In genomic region chr12:77297114-77297513, GRCm38 (mm10) we compare ENCODE assay signal across 31 mouse cellular contexts.
"Had no signal": no experiment of that assay in that cellular context is flagged by ENCODE, and none has a peak within 500 bp of the region (broad histone marks: within the 10 kb centered on the region; RNA-seq: fewer than 3 reads in every experiment).

No protein-coding gene starts in this region.

- H3K27me3 ChIP-seq: limb, embryonic 12.5 days; limb, embryonic 13.5 days; limb, embryonic 15.5 days; liver, embryonic 12.5 days; liver, embryonic 13.5 days; liver, embryonic 15.5 days; lung, embryonic 15.5 days; megakaryocyte, embryonic 14.5 days; midbrain, embryonic 12.5 days; midbrain, embryonic 13.5 days; midbrain, embryonic 15.5 days had no signal

- H3K9me3 ChIP-seq: limb, embryonic 10.5 days; limb, embryonic 12.5 days; limb, embryonic 13.5 days; limb, embryonic 15.5 days; liver, embryonic 12.5 days; liver, embryonic 13.5 days; liver, embryonic 15.5 days; lung, embryonic 15.5 days; megakaryocyte, embryonic 14.5 days; midbrain, embryonic 10.5 days; midbrain, embryonic 12.5 days; midbrain, embryonic 13.5 days; midbrain, embryonic 15.5 days had no signal

- H3K36me3 ChIP-seq: limb, embryonic 10.5 days; limb, embryonic 12.5 days; limb, embryonic 13.5 days; limb, embryonic 15.5 days; liver, embryonic 12.5 days; liver, embryonic 13.5 days; liver, embryonic 15.5 days; lung, embryonic 15.5 days; midbrain, embryonic 10.5 days; midbrain, embryonic 12.5 days; midbrain, embryonic 13.5 days; midbrain, embryonic 15.5 days had no signal

- H3K27ac ChIP-seq: left cerebral cortex, adult 2 months; limb, embryonic 10.5 days; limb, embryonic 12.5 days; limb, embryonic 13.5 days; limb, embryonic 15.5 days; liver, embryonic 12.5 days; liver, embryonic 13.5 days; liver, embryonic 14.5 days; liver, embryonic 15.5 days; lung, embryonic 15.5 days; macrophage; midbrain, embryonic 10.5 days; midbrain, embryonic 12.5 days; midbrain, embryonic 13.5 days; midbrain, embryonic 15.5 days had no signal

- H3K4me3 ChIP-seq: left cerebral cortex, adult 2 months; limb, embryonic 10.5 days; limb, embryonic 12.5 days; limb, embryonic 13.5 days; limb, embryonic 15.5 days; liver, embryonic 12.5 days; liver, embryonic 13.5 days; liver, embryonic 15.5 days; lung, embryonic 15.5 days; megakaryocyte, embryonic 14.5 days; midbrain, embryonic 10.5 days; midbrain, embryonic 12.5 days; midbrain, embryonic 13.5 days; midbrain, embryonic 15.5 days; myocyte had no signal

- DNase-seq: left cerebral cortex, postnatal 4 days; liver; liver, embryonic 13.5 days; liver, postnatal 0 days; lung, adult 18-20 months; lung, adult 2 months; lung, embryonic 14.5 days; lung, postnatal 10 days; lung, postnatal 14 days; lung, postnatal 36 days; lung, postnatal 4 days; midbrain, embryonic 14.5 days had no signal

- H3K4me1 ChIP-seq: limb, embryonic 10.5 days; limb, embryonic 12.5 days; limb, embryonic 13.5 days; limb, embryonic 15.5 days; lung, embryonic 15.5 days; midbrain, embryonic 12.5 days; midbrain, embryonic 13.5 days had no signal

- H3K9ac ChIP-seq: limb, embryonic 12.5 days; limb, embryonic 13.5 days; limb, embryonic 15.5 days; liver, embryonic 12.5 days; liver, embryonic 13.5 days; liver, embryonic 14.5 days; liver, embryonic 15.5 days; liver, postnatal 0 days; lung, embryonic 14.5 days; lung, embryonic 15.5 days; midbrain, embryonic 12.5 days; midbrain, embryonic 13.5 days; midbrain, embryonic 15.5 days had no signal

- H3K4me2 ChIP-seq: limb, embryonic 12.5 days; limb, embryonic 13.5 days; limb, embryonic 15.5 days; liver, embryonic 11.5 days; liver, embryonic 12.5 days; liver, embryonic 13.5 days; liver, embryonic 15.5 days; lung, embryonic 14.5 days; lung, embryonic 15.5 days; midbrain, embryonic 12.5 days; midbrain, embryonic 13.5 days; midbrain, embryonic 15.5 days had no signal

- ATAC-seq: liver, embryonic 12.5 days; liver, postnatal 0 days; lung, postnatal 0 days; midbrain, embryonic 13.5 days; midbrain, embryonic 15.5 days; midbrain, embryonic 16.5 days had no signal
